Mouse (Mus musculus) megakaryocyte, embryonic 14.5 days (primary cell): ENCODE data around the gene Frg2f1. TPM values are rescaled to one million over a fixed set of nuclear protein-coding genes. Genes with fewer than 3 reads are reported as not detected.
"Not testable (repeated sequence)": the region's sequence is repeated elsewhere in the genome, so short reads cannot be mapped to it uniquely, and the experiment has no call there.

ENCODE experiments used
- H3K27me3 ChIP-seq: replicated peaks from 2 replicates; pipeline ENCODE3; 2012; ENCODE audit warnings: inconsistent platforms
- H3K36me3 ChIP-seq: replicated peaks from 2 replicates; pipeline ENCODE3; 2012; ENCODE audit warnings: low read length, inconsistent platforms, mixed read lengths
- H3K4me1 ChIP-seq: 2 replicates; pipeline ENCODE4 v1.6.1; 2012; ENCODE audit warnings: inconsistent platforms
- H3K4me3 ChIP-seq: replicated peaks from 2 replicates; pipeline ENCODE3; 2012; ENCODE audit warnings: moderate library complexity, mild to moderate bottlenecking, inconsistent platforms
- H3K9me3 ChIP-seq: 2 replicates; pipeline ENCODE4 v1.6.1; 2012; ENCODE audit warnings: inconsistent platforms
- FLI1 ChIP-seq: IDR thresholded peaks from 2 replicates; pipeline ENCODE4 v1.6.1; 2012; ENCODE audit warnings: low read length, inconsistent platforms, mixed read lengths
- GATA1 ChIP-seq: IDR thresholded peaks from 3 replicates; pipeline ENCODE4 v1.6.1; 2012; ENCODE audit warnings: mixed read lengths, low read length, inconsistent platforms, borderline replicate concordance
- polyA plus RNA-seq: library from polyadenylated mRNA; stranded (reverse); fragments of >175 nt; gene quantifications from 2 replicates; pipeline ENCODE4 v1.2.3, GENCODE M21; 2012; ENCODE audit warnings: low replicate concordance; ENCODE audit not compliant: insufficient read depth

Gene Frg2f1
- polyA plus RNA-seq, 1 experiment = 11.1 TPM

DNA sequence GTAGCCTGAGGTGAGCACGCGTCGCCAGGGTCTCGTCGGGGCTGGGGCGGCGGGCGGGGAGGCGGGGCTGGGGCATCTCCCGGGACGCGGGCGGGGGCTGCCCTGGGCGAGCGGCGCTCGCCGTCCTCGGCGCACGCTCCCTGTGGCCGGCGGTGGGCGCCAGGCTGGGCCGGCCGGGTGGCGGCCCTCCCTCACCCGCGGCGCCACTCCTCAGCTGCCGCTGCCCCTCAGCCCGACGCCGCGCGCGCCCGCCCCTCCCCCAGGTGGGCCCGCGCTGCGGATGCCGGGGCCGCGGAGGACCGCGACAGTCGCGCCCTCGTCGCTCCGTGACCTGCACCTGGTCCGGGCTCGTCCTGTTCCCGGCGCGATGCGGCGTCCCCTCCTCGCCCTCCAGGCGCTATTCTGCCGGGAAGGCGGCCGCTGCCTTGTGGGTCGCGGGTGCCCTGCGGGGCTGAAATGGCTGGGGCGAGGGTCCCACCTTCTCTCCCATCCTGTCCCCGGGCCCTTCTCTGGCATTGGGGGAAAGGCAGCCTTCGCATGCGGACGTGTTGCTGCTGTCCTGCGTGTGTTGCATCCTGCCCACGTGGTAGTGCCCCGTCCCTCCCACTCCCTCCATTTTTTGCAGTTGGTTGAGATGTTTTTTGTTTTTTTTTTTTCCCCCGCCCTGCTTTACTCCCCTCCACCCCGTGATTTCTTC is 655 bp upstream of the Frg2f1 start:
- Histone ChIP-seq H3K27me3 (peaks cover 4% of the 10 kb centered on the region), H3K9me3 (no peaks in the 10 kb centered on the region)
- TF ChIP-seq FLI1 = no peak

GRCm38 (mm10) chr4:119537436-119537835 is 1.9 kb downstream of the Frg2f1 start:
- H3K27me3 ChIP-seq = peaks cover 5% of the 10 kb centered on the region
- no peak overlapping the region for H3K4me3 ChIP-seq
- H3K9me3 ChIP-seq = no peaks in the 10 kb centered on the region
- no peak for TF ChIP-seq GATA1
- no peak for TF ChIP-seq FLI1
- peaks cover 26% of the 10 kb centered on the region for H3K4me1 ChIP-seq
- no peaks in the 10 kb centered on the region for H3K36me3 ChIP-seq

More for the DNA sequence above, 655 bp upstream of the Frg2f1 start:
- H3K4me1 ChIP-seq = peaks cover 30% of the 10 kb centered on the region
- peak overlapping the region; percentile 99 for H3K4me3 ChIP-seq
- no peaks in the 10 kb centered on the region for H3K36me3 ChIP-seq

- not testable (repeated sequence) for H3K9me3 ChIP-seq, H3K4me3 ChIP-seq, H3K36me3 ChIP-seq, H3K27me3 ChIP-seq
- H3K4me1 ChIP-seq = peaks cover 20% of the 10 kb centered on the region
Measured at GRCm38 (mm10) chr4:119536615-119537014, 2.7 kb downstream of the Frg2f1 start, which contains the start of gene Foxj3. Gene Foxj3 (plus strand): TSS chr4:119537004.

GRCm38 (mm10) chr4:119535103-119535502 is 4.2 kb downstream of the Frg2f1 start:
- no peak for TF ChIP-seq GATA1
- TF ChIP-seq FLI1 = no peak

DNA sequence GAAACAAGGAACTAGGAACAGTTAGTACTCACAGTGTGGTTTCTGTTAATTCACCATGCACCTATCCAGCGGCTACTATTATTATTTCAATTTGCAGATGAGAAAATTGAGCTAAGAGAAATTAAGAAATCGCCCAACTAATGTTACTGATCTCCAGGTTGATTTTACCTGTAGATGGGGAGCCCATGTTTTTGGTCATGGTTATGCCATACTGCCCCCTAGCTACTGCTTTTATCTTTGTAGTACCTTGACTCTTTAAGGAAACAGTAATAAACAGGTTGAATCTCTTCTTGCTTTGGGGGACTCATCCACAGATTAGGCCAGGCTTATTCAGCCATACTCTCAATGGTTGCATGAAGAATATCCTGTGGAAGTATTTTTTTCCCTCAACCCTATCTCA is 7.5 kb downstream of the Frg2f1 start:
- H3K4me3 ChIP-seq = no peak overlapping the region
- H3K4me1 ChIP-seq = no peaks in the 10 kb centered on the region
- TF ChIP-seq GATA1 (no peak), FLI1 (no peak)
- no peaks in the 10 kb centered on the region for H3K9me3 ChIP-seq
- no peaks in the 10 kb centered on the region for H3K36me3 ChIP-seq
- H3K27me3 ChIP-seq = peaks cover 6% of the 10 kb centered on the region

More at GRCm38 (mm10) chr4:119535103-119535502, 4.2 kb downstream of the Frg2f1 start:
- no peaks in the 10 kb centered on the region for H3K9me3 ChIP-seq
- H3K36me3 ChIP-seq = no peaks in the 10 kb centered on the region
- peaks cover 8% of the 10 kb centered on the region for H3K4me1 ChIP-seq
- no peak overlapping the region for H3K4me3 ChIP-seq
- peaks cover 5% of the 10 kb centered on the region for H3K27me3 ChIP-seq

- H3K9me3 ChIP-seq = no peaks in the 10 kb centered on the region
- no peaks in the 10 kb centered on the region for H3K36me3 ChIP-seq
- peaks cover 21% of the 10 kb centered on the region for H3K27me3 ChIP-seq
- no peak overlapping the region for H3K4me3 ChIP-seq
- no peaks in the 10 kb centered on the region for H3K4me1 ChIP-seq
- TF ChIP-seq FLI1 = no peak
- no peak for TF ChIP-seq GATA1
Measured at GRCm38 (mm10) chr4:119526329-119526845, 12.9 kb downstream of the Frg2f1 start.

DNA sequence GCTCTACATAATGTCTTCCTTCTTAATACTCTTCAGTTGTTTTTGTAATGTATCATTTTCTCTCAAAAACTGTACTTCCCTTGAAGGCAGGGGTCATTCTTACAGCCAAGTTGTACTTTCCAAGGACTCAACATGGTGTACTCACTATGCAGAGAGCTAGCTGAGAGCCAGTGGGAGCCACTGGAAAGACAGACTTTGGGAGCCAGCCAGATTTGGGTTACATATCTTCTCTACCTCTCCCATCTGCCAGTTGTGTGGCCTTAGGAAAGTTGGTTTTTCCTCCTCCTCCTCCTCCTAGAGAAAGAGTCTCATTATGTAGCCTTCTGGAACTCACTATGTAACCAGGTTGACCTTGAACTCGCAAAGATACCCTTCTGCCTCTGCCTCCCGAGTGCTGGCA is 14.9 kb downstream of the Frg2f1 start:
- Histone ChIP-seq H3K27me3 (peaks cover 23% of the 10 kb centered on the region), H3K4me3 (no peak overlapping the region), H3K36me3 (no peaks in the 10 kb centered on the region), H3K4me1 (no peaks in the 10 kb centered on the region), H3K9me3 (no peaks in the 10 kb centered on the region)
- TF ChIP-seq GATA1 (no peak), FLI1 (no peak)

DNA sequence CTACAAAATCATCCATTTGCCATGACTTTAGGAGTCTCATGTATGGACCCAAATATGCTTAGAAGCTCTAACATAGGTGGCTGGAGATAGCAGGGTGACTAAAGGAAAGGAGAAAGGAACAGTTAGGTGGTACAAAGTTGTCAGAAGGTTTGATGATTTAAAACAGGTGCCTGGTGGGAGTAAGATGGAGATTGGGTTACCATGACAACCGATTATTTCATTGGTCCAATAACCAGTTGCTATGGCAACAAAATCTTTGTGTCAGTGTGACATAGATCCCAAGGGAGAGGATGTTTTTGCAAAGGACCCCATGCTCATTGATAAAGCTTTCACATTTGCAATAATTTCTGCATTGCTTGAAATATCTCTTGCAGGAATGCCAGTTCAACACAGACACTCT is 15.3 kb downstream of the Frg2f1 start:
- H3K4me1 ChIP-seq = no peaks in the 10 kb centered on the region
- no peaks in the 10 kb centered on the region for H3K36me3 ChIP-seq
- H3K27me3 ChIP-seq = peaks cover 23% of the 10 kb centered on the region
- no peak for TF ChIP-seq FLI1
- H3K4me3 ChIP-seq = no peak overlapping the region
- H3K9me3 ChIP-seq = no peaks in the 10 kb centered on the region

DNA sequence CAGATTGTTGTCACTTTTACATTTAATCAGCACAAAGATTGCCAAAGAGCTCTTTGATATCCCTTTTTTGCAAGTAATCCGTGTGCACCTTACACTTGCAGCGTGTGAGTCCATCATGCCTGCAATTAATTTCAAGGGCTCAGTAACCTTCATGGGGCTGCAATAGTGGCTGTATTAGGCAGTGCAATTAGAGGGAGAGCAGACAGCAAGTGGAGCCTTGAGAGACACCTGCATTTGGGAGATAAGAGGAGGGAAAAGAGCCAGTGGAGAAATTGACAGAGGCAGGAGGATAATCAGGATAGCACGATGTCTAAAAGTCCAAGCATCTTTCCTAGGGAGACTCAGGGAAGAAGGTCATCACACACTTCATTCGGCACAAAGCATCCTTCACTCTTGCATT is 15.8 kb downstream of the Frg2f1 start:
- no peak for TF ChIP-seq GATA1
- no peak for TF ChIP-seq FLI1
- H3K9me3 ChIP-seq = no peaks in the 10 kb centered on the region
- H3K27me3 ChIP-seq = peaks cover 23% of the 10 kb centered on the region
- H3K36me3 ChIP-seq = no peaks in the 10 kb centered on the region
- H3K4me3 ChIP-seq = no peak overlapping the region
- H3K4me1 ChIP-seq = no peaks in the 10 kb centered on the region

DNA sequence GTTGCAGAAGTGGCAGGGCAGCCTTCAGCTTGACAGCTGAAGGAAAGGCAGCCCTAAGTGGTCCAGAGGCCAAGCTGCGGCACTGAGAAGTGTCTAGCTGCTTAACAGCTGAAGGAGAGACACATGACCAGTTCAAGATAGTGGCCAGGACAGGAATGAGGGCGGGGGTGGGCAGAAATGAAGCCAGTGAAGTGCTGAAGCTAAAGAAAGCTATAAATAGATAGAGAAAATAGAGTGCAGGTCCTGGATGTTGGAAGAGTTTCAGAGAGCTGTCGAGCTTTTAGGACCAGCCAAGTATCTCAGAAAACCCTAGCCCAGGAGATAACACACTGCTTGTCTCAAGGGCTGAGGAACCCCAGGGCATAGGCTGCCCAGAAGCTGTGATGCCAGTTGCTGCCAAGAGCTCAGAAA is 26.6 kb downstream of the Frg2f1 start:
- no peak overlapping the region for H3K4me3 ChIP-seq
- no peaks in the 10 kb centered on the region for H3K9me3 ChIP-seq
- peaks cover 6% of the 10 kb centered on the region; the same call in 1 of the 2 replicates for H3K4me1 ChIP-seq
- no peaks in the 10 kb centered on the region for H3K36me3 ChIP-seq
- peaks cover 31% of the 10 kb centered on the region for H3K27me3 ChIP-seq
- TF ChIP-seq GATA1 = no peak
- no peak for TF ChIP-seq FLI1
